Mouse (Mus musculus) forelimb bud, embryonic 11.5 days (tissue): ENCODE measurements around the gene Gm11937.
"Not testable (repeated sequence)": the region's sequence is repeated elsewhere in the genome, so short reads cannot be mapped to it uniquely, and the experiment has no call there.

ENCODE experiments used
- DNase-seq: peaks from one replicate; pipeline ENCODE4 v3.0.0-alpha.2; 2012; ENCODE audit warnings: low read depth, low spot score

Gm11937 gene

DNA sequence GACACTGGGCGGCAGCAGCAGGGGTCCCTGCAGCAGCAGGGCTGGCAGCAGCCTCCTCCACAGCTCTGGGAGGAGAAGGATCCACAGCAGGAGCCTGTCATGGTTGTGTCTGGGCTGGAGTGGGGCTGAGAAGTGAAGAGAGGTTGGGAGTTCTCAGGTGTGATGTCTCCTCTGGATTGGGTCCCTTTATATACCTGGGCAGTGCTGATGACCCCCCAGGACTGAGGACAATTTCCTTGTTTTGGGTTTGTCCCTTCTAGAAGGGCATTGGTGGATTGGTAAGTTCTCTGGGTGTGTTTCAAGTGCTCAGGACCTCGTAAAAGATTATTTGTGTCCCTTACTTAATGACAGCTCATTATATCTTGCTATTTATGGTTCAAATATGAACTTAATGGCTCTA is at the start of gene Gm11937:
TSS of gene Gm11937 (minus strand) at position 101 of the 400 bp plus-strand sequence.
- not testable (repeated sequence) for DNase-seq

DNA sequence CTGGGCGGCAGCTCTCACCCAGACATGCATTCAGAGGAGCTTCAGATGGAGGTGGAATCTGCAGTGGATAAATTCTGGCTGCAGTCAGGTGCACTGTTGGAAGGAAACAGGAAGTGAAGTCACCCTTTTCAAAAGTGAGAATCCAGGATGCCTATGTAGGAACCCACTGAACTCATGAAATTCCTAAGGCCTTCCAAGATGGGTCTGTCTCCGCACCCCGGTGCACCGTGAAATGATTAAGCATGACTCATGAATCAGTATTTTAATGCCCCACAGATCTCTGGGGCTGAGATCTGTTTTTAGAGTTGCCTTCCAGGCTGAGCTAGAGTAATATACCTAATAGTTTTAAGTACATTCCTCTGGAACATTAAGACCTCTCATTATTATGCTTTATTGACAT is 49.3 kb upstream of the Gm11937 start:
- DNase-seq = no peak

DNA sequence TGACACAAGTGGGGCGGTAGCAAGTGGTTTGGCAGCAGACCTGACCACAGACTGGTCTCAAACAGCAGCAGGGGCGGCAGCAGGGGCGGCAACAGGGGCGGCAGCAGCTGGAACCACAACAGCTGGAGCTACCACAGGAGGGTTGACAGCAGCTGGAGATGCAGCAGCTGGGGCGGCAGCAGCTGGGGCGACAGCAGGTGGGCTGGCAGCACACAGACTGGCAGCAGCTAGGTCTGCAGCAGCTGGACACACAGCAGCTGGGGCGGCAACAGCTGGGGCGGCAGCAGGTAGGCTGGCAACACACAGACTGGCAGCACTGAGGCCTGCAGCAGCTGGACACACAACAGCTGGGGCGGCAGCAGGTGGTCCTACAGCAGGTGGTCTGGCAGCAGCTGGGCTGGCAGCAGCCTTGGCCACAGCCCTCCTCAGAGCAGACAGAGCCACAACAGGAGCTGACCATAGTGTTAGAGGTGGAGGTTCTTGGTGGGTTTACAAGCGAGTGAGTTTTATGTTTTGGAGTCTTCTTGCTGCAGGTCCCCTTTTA is 48.5 kb upstream of the Gm11937 start, which contains the start of gene Gm11563:
TSS of gene Gm11563 (minus strand) at position 494 of the 544 bp plus-strand sequence.
- DNase-seq = not testable (repeated sequence)

- DNase-seq = no peak
Measured at GRCm38 (mm10) chr11:99657051-99657450, 47.1 kb upstream of the Gm11937 start.

GRCm38 (mm10) chr11:99650136-99650535 is 40.1 kb upstream of the Gm11937 start, which contains the start of gene Gm11555:
Gene Gm11555 (minus strand): TSS chr11:99650236.
- no peak for DNase-seq

DNA sequence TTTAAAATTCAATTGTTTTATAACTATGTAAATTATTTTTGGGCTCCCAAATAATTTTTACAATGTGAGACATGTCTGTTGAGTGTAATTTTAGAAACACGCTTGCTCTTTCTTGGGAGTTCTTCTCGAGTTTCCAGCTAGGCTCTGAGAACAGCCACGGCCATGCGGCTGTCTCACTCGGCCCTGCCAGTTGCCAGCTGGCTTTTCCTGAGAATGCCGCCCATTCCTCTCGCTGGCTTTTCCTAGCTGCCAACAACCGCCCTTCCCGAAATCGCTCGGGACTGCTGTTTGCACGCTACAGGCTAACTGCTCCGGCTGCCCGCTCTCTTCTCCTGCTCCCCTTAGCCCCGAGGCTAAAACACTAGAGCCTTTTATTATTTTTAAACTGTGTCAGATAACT is 36.5 kb upstream of the Gm11937 start:
- DNase-seq = no peak

GRCm38 (mm10) chr11:99644351-99644750 is 34.4 kb upstream of the Gm11937 start:
- no peak for DNase-seq

- DNase-seq = not testable (repeated sequence)
Measured at GRCm38 (mm10) chr11:99643635-99644139, 33.7 kb upstream of the Gm11937 start, which contains the start of gene Krtap4-7. Gene Krtap4-7 (minus strand): TSS chr11:99644089.

GRCm38 (mm10) chr11:99640926-99641325 is 30.9 kb upstream of the Gm11937 start:
- peak; percentile 29 for DNase-seq

DNA sequence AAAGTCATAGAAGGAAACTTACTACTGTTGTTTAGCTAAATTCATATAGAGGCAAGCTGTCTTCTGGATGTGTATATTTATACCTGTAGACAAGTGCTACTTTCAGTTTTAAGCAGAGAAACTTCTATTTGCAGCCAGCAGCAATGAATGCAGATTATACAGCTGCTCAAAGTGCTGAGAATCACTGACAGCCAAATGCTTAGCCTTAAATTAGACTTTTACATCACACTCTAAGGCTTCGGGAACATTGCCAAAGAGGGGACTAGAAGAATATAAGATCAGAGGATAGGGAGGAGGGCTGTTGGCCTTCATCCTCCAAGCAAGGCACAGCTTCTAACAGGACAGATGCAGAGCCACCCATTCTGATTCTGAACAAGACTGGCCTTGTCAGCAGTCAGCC is 27.1 kb upstream of the Gm11937 start:
- no peak for DNase-seq

DNA sequence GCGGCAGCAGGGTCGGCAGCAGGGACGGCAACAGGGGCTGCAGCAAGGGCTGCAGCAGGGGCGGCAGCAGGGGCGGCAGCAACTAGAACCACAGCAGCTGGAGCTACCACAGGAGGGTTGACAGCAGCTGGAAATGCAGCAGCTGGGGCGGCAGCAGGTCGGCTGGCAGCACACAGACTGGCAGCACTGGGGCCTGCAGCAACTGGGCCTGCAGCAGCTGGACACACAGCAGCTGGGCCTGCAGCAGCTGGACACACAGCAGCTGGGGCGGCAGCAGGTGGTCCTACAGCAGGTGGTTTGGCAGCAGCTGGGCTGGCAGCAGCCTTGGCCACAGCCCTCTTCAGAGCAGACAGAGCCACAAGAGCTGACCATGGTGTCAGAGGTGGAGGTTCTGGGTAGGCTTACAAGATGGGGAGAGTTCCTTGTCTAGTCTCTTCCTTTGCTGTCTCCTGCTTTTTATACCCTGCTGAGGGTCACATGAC is 24.7 kb upstream of the Gm11937 start, which contains the start of gene Krtap4-2:
TSS of gene Krtap4-2 (minus strand) at position 432 of the 482 bp plus-strand sequence.
- DNase-seq = no peak

- no peak for DNase-seq
Measured at GRCm38 (mm10) chr11:99633293-99633692, 23.3 kb upstream of the Gm11937 start.

- DNase-seq = no peak
Measured at GRCm38 (mm10) chr11:99630890-99631289, 20.9 kb upstream of the Gm11937 start.

DNA sequence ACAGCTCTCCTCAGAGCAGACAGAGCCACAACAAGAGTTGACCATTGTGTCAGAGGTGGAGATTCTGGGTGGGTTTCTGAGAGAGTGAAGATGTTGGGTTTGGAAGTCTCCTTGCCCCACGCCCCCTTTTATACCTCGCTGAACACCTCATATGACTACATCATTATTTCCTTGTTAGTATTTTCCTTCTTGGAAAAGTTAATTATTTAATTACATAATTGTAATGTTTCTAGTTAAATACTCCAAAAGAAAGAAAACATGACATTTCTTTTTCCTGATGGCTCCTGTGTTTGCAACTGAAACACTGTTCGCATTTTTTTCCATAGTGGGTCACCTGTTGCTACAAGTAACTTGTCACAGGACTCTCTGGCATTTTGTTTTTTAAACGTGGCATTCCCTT is 18.1 kb upstream of the Gm11937 start, which contains the start of gene Krtap4-1:
TSS of gene Krtap4-1 (minus strand) at position 101 of the 400 bp plus-strand sequence.
- DNase-seq = no peak

DNA sequence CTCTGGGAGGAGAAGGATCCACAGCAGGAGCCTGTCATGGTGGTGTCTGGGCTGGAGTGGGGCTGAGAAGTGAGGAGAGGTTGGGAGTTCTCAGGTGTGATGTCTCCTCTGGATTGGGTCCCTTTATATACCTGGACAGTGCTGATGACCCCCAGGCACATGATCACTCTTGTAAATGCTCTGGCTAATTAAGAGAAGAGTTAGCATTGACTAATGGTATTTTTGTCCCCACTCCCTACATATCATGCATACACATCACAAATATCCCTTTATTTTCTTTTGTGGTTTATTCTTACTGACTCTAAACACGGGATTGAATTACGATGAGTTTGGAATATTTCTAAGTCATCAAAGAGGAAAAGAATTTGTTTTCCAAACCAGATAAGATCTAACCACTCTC is 10.3 kb upstream of the Gm11937 start, which contains the start of gene Gm11562:
TSS of gene Gm11562 (minus strand) at position 101 of the 400 bp plus-strand sequence.
- DNase-seq = no peak

GRCm38 (mm10) chr11:99614796-99615363 is 4.9 kb upstream of the Gm11937 start, which contains the start of gene Krtap2-4:
Gene Krtap2-4 (minus strand): TSS chr11:99614846.
- no peak for DNase-seq

DNA sequence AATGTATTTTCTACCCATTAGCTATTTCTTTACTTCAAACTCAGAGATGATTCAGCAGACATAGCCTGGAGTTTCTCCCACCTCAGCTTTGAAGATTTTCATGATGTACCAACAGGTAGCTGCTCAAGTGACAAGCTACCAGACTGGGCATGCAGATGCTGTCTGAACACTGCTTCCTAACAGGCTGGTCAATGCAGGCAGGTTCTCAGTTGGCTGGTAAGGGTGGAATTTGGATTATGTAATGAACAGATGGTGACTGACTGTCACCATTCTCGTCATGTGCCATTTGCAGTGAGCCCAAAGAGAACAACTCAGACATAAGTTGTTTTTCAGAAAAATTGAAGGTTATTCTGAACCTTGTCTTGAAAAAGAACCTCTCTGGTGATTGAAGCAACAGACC is 863 bp downstream of the Gm11937 start:
- no peak for DNase-seq

DNA sequence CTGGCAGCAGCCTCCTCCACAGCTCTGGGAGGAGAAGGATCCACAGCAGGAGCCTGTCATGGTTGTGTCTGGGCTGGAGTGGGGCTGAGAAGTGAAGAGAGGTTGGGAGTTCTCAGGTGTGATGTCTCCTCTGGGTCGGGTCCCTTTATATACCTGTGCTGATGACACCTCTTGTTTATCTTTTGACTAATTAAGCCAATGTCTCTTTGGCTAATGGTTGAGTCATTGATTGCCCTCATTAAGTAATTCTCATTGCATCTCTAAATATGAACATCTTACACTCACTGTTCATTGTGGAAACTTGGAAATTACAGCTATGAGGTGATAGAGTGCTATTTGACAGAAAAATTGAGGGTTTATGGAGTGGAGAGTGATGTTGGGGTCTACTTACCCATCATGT is 6.8 kb downstream of the Gm11937 start, which contains the start of gene Gm11938:
TSS of gene Gm11938 (minus strand) at position 101 of the 400 bp plus-strand sequence.
- DNase-seq = not testable (repeated sequence)

DNA sequence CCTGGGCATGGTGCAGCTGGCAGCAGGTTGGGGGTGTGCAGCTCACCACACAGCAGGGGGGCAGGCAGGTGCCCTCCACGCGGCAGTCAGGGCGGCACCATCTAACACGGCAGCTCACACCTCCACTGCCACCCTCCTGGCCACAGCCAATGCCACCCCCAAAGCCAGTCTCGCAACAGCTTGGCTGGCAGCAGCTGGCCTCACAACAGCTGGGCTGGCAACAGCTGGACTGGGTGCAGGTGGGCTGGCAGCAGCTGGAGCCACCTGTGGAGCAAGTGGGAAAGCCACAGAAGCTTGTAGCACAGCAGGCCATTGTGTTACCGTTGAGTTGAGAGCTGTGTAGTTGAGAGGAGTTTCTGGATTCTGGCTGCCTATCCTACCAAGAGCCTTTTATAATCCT is 12.2 kb downstream of the Gm11937 start, which contains the start of gene Krtap9-3:
TSS of gene Krtap9-3 (minus strand) at position 364 of the 400 bp plus-strand sequence.
- DNase-seq = not testable (repeated sequence)

DNA sequence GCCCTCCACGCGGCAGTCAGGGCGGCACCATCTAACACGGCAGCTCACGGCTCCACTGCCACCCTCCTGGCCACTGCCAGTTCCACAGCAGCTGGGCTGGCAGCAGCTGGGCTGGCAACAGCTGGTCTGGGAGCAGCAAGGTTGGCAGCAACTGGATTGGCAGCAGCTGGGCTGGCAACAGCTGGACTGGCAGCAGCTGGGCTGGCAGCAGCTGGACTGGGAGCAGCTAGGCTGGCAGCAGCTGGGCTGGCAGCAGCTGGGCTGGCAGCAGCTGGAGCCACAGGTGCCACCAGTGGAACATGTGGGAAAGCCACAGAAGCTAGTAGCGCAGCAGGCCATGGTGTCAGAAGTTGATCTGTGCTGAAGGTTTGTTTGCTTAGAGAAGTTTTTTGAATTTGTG is 19.0 kb downstream of the Gm11937 start, which contains the start of gene Krtap1-3:
TSS of gene Krtap1-3 (minus strand) at position 359 of the 400 bp plus-strand sequence.
- DNase-seq = no peak

DNA sequence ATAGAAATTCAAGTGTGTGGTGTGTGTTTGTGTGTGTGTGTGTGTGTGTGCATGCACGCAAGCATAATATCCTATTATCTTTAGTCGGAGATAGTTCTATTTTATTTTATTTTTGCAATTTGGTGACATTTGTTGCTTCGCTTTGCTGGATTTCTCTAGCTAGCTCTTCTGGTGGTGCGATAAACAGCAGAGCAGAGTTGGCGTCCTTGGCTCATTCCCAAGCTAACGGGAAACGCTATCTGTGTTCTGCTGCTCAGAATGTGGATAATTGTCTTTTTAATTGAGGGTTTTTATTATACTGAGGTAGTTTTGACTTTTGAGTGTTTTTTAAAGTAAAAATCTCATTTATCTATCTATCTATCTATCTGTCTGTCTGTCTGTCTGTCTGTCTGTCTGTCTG is 24.9 kb downstream of the Gm11937 start:
- no peak for DNase-seq

DNA sequence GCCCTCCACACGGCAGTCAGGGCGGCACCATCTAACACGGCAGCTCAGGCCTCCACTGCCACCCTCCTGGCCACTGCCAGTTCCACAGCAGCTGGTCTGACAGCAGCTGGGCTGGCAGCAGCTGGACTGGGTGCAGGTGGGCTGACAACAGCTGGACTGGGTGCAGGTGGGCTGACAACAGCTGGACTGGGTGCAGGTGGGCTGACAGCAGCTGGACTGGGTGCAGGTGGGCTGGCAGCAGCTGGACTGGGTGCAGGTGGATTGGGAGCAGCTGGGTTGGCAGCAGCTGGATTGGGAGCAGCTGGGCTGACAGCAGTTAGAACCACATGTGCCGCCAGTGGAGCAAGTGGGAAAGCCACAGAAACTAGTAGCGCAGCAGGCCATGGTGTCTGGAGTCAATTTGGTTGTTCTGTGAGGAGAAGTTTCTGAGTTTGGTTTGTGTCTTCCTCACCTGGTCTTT is 26.7 kb downstream of the Gm11937 start, which contains the start of gene Krtap1-4:
TSS of gene Krtap1-4 (minus strand) at position 410 of the 460 bp plus-strand sequence.
- DNase-seq = no peak
